Mouse (Mus musculus) embryonic facial prominence, embryonic 12.5 days (tissue): ENCODE measurements at regions not wholly inside any gene's neighbourhood (a gene's known extent, or its start where the extent isn't known, plus 50 kb on each side); places are given as distances from the start of the nearest gene placed in this dataset.

Source experiments
- ATAC-seq: fragments of 200-750 bp; cut with Nextera tagmentation; 2 replicates; pipeline ENCODE4 v1.8.0; 2017; ENCODE audit not compliant: insufficient number of reproducible peaks, insufficient read depth, low FRiP score, low TSS enrichment
- H3K27ac ChIP-seq: fragments of 300-500 bp; sonication (generic); 2 replicates; pipeline ENCODE4 v1.5.1; 2016; ENCODE audit warnings: mild to moderate bottlenecking
- H3K27me3 ChIP-seq: fragments of 300-500 bp; sonication (generic); 2 replicates; pipeline ENCODE4 v1.6.1; 2016; ENCODE audit warnings: mild to moderate bottlenecking, moderate library complexity
- H3K36me3 ChIP-seq: fragments of 300-500 bp; sonication (generic); 2 replicates; pipeline ENCODE4 v1.6.1; 2016; ENCODE audit warnings: mild to moderate bottlenecking
- H3K4me1 ChIP-seq: fragments of 300-500 bp; sonication (generic); 2 replicates; pipeline ENCODE4 v1.6.1; 2016
- H3K4me2 ChIP-seq: fragments of 300-500 bp; sonication (generic); replicated peaks from 2 replicates; pipeline ENCODE4 v1.6.1; 2016; ENCODE audit warnings: mild to moderate bottlenecking, moderate library complexity
- H3K4me3 ChIP-seq: fragments of 300-500 bp; sonication (generic); 2 replicates; pipeline ENCODE4 v1.5.1; 2016; ENCODE audit warnings: mild to moderate bottlenecking
- H3K9ac ChIP-seq: fragments of 300-500 bp; sonication (generic); 2 replicates; pipeline ENCODE4 v1.6.1; 2016; ENCODE audit warnings: mild to moderate bottlenecking, moderate library complexity
- H3K9me3 ChIP-seq: fragments of 300-500 bp; sonication (generic); 2 replicates; pipeline ENCODE4 v1.6.1; 2016; ENCODE audit warnings: mild to moderate bottlenecking, moderate library complexity
- WGBS: fragments of 180-500 bp; shearing (Covaris S2); methylation state at CpG from one replicate; pipeline ENCODE4 v1.1.7; 2016; 5-methylcytosine and 5-hydroxymethylcytosine counted together

GRCm38 (mm10) chr10:20776640-20777413 lies 51.9 kb upstream of the Pde7b start:
- Histone ChIP-seq H3K36me3 (no peaks in the 10 kb centered on the region), H3K27ac (no peak overlapping the region), H3K9ac (no peak overlapping the region), H3K9me3 (no peaks in the 10 kb centered on the region), H3K4me2 (no peak overlapping the region), H3K4me3 (no peak overlapping the region), H3K4me1 (no peaks in the 10 kb centered on the region), H3K27me3 (no peaks in the 10 kb centered on the region)
- WGBS, result 78% methylated on average over 11 of the region's 11 CpGs
- ATAC-seq, result no peak

GRCm38 (mm10) chr10:20775731-20776429 lies 51.0 kb upstream of the Pde7b start:
- Histone ChIP-seq H3K9me3 (no peaks in the 10 kb centered on the region), H3K4me2 (no peak overlapping the region), H3K4me1 (no peaks in the 10 kb centered on the region), H3K27me3 (no peaks in the 10 kb centered on the region), H3K27ac (no peak overlapping the region), H3K4me3 (no peak overlapping the region), H3K36me3 (no peaks in the 10 kb centered on the region), H3K9ac (no peak overlapping the region)
- WGBS, result 82% methylated on average over 3 of the region's 3 CpGs
- ATAC-seq, result no peak
